Mouse (Mus musculus): ENCODE results near the gene Hist1h1b.

DNA sequence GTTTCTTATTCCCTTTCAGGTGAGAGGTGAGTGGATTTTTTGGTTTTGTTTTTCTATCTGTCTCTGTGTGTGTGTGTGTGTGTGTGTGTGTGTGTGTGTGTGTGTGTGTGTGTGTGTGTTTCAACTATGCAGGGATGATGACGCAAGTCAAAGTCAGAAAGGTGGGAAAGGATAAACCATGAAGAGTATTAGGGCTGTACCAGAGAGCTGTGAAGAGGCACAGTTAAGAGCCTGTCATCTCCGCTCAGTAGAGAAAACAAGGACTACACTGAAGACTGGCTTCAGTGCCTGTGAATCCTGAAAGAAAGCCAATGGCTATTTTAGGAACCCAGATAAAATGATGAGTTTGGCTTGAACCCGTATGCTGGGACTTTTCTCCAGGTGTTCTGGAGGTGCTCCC lies 28.6 kb downstream of the Hist1h1b start:
- TF ChIP-seq CTCF (IDR thresholded peaks at IDR 0.05; ENCODE audit: low read depth) (no peak), EP300 (optimal IDR thresholded peaks at IDR 0.05) (no peak)
